Mouse (Mus musculus) inflammation-experienced regulatory T-cells, adult 6 months (primary cell): Measurements from ENCODE around the gene Tnrc18. TPM values are rescaled to one million over a fixed set of nuclear protein-coding genes. Genes with fewer than 3 reads are reported as not detected.

Experiments
- ATAC-seq: one replicate; pipeline ENCODE4 v1.8.0; 2017
- polyA plus RNA-seq, 3 experiments: library from polyadenylated mRNA; unstranded; fragments of 100-300 nt; shearing (Covaris generic); gene quantifications; one replicate each; pipeline ENCODE4 v1.2.1; 2017

The Tnrc18 gene
- polyA plus RNA-seq, 3 experiments from 2014 or later = 1.6 to 4.4 (median 2.9) TPM

DNA sequence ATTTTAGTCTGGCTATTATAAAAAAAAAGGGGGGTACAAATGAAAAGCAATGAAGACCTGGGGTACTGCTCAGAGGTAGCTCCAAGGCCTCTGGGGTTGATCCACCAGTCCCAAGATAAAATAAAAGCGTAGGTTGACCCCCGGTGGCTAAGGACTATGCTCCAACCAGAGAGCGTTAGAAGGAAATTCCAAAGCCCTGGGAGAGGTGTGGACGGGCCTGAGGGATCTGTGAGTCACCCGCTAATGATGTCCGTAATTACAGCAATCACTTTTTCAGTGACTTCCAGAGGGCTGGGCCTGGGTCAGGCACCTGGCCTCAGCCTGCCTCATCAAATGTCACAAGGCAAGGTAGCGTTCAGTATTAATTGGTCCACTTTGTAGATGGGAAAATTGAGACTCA lies 9.8 kb downstream of the Tnrc18 start:
- ATAC-seq = no peak

DNA sequence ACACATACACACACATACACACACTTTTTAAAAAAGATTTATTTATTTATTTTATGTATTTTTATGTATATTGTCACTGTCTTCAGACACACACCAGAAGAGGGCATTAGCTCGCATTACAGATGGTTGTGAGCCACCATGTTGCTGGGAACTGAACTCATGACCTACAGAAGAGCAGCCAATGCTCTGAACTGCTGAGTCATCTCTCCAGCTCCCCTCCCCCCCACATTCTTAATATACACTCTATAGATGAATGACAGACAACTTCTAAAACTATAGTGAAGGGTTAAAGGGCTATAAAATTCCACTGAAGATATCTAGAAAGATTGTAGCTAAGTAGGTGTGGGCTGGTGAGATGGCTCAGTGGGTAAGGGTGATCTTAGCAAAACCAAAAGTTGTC lies 13.7 kb downstream of the Tnrc18 start:
- no peak for ATAC-seq

DNA sequence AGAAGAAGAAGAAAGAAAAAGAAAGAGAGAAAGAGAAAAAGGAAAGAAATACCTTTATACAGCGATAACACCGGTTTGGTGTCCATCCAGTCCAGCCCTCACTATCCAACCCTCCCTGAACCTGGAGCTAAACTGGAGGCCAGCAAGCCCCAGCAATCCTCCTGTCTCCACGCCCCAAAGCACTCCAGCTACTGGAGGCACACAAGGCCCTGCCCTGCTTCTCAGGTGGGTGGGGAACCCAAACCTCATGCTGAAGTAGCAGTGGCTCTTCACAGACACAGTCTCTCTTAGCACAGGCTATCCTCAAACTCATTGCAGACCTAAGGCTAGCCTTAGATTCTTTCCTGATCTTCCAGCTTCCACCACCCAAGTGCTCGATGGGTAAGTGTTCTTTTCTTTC lies 14.6 kb downstream of the Tnrc18 start:
- no peak for ATAC-seq

DNA sequence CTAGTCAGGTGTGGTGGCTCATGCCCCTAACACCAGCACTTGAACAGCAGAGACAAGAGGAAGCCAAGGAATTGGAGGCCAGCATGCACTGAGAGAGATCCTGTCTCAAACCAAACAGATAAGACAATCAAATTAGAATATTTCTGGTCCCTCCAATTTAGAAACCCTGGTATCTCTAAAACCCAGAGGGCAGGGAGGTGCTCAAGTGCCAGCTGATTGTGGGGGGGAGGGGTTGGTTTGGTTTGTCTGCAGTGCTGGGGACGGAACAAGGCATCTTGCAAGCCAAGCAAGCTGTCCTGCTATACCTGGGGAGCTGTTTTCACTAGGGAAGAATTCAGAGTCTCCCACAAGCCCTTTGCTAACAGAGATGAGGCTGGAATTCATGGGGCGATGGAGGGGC lies 15.5 kb downstream of the Tnrc18 start:
- no peak for ATAC-seq

DNA sequence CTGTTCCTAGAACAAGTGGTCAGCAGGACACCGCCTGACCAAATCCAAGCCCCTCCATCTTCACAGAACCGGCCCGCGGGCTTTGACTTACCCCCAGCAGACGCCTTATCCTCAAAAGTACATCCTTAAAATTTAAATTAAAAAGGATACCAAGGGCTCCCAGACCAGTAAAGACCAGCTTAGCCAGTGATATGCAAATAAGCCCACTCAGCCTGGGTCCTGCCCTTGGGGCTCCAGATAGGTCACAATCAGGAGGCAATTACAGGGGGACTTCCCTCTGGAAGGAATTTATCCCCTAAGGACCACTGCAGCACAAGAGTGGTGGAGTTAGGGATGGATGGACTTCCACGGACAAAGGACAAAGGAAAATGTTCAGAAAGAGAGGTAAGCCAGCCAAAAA lies 16.8 kb downstream of the Tnrc18 start:
- no peak for ATAC-seq

DNA sequence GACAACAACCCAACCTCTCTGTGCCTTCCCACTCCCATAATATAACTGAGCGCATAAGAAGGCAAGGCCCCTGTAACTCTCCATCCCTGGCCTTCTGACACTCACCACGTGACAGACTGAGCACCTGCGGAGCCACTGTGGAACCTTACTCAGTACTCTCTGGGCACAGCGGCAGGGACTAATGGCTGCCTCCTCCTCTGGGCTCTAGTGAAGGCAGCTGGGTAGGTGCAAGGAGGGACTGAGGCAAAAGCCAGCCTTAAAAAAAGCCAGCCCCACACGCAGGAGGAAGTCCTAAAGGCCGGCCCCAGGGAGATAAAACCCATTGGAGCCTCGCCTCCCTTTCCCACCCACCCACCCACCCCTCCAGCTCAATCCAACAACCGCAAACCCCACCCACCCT lies 17.3 kb downstream of the Tnrc18 start:
- no peak for ATAC-seq

DNA sequence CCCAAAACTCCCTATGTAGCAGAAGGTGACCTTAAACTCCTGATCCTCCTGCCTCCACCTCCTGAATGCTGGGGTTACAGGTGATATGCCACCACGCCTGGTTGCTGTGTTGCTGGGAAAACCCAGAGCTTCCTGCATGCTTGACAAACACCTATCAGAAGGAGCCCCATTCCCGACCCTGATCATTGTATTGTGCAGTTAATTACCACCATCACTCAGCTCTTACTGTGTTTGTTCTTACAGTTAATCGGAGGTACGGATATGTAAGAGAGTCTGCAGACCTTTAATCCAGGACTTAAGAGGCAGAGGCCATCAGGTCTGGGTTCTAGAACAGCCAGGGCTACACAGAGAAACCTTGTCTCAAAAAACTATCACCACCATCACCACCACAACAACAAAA lies 18.2 kb downstream of the Tnrc18 start:
- ATAC-seq = no peak

DNA sequence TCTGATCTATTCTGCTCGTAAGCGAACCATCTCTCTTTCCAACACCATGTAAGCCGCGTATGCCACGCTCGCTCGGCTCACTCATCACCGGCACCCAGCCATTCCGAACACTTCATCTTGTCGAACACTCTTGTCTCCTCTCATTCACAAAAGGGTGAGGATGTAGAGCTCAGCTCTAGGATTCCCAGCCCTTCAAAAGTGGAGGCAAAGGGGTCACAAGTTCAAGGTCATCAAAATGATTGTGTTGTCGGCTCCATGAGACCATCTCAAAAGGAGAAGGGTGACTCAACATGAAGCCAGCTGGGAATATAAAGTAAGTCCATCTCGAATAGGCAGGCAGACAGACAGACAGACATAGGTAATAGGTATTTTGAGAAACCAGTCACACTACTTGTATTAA lies 19.3 kb downstream of the Tnrc18 start:
- ATAC-seq = no peak

DNA sequence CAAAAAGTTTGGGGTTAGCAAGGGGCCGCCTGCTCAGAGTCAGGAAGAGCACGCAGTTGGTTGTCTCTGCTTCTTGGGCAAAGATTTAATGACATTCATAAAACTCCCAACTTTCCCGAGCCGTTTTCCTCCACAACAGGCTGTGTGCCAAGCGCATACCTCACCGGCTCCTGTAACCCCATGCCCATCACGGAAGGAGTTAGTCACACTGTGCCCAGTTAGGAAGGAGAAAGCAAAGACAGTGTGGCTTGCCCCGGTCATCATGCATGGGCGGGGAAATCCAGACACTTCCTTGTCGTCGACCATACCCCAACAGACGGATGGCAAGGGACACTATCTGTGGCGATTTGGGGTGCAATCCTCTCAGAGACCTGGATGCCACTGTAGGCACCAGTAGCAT lies 19.8 kb downstream of the Tnrc18 start:
- ATAC-seq = no peak

DNA sequence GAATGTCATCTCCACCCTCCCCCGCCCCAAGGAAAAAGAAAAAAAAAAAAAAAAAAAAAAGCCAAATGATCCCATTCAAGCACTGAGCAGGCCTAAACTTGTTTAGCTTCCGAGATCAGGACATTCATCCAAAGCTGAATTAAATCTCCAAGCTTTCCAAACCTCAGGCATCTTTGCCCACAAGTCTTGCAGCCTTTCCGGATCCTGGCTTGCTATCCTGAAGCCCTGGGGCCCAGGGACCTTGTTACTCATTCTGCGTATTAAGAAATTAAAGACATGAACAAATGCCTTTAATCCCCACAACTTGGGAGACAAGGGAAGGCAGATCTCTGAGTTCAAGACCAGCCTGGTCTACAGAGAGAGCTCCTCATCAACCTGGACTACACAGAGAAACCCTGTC lies 20.5 kb downstream of the Tnrc18 start:
- no peak for ATAC-seq

DNA sequence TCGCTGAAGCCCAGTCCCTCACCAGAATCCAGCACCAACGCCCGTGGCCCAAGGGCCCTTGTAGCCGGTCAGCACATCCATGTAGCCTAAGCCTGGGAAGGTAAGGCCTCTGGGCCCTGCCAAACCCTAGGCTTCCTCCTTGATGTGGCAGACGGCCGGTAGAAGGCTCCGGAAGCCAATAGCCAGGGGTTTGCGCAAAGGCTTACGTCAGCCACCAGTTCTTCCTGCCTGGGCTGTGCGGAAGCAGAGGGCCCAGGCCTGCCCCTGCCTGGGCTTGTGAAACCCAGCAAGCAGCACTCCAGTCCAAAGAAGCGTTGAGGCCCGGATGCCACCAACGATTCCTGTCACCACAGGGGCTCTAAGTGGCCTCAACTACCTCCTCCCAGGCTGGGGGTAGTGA lies 22.9 kb downstream of the Tnrc18 start:
- peak; percentile 97 for ATAC-seq

DNA sequence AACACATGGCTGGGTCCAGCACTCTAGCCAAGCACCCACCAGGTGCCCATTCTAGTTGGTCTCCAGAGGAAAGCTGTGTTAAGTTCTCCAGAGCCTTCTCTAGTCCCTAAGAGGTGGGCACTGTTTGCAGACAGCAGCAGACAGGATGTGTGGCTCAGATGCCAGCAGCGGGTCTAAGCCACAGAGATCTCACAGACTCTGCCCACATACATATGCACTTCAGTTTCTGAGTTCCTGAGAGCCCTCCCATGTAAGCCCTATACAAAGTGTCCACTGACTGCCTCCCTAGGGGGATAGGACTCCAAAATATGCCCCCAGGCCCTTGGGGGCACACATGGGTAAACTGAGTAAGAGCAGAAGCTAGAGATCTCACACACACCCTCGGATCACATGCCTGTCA lies 23.3 kb downstream of the Tnrc18 start:
- ATAC-seq = peak; percentile 71

DNA sequence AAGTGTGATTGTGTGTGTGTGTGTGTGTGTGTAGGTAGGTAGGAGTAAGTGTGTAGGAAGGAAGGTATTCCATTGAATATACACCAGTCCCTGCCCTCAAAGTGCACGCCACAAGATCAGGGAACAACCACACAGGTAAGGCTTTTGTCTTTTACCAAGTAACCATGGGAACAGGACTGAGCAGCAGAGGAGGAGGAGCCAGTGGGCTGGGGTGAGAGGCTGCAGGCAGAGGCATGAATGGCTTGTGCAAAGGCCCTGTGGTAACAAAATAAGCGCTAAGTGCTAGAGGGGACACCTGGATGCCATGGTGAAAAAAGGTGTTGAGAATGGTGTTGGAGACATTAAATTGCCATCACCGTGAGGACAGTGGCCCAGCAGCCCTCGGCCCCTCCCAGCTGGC lies 24.9 kb downstream of the Tnrc18 start:
- ATAC-seq = no peak

DNA sequence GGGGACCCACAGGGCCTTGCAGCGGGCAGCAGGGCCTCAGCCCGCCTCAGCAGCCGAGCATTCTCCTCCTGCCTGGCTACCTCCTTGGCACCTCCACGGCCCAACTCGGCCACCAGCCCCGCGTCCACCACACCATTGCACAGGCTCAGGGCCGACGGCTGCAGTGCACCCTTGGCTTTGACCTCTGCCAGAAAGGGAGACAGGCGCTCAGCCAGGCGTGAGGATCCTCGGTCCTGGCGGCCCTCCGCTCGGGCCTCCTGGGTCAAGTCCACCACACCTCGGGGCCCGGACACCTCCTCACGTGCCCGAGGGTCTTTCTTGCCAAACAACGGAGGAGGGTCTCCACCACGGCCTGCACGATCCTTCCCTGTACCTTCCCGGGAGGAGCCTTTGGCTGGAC lies 29.2 kb downstream of the Tnrc18 start:
- ATAC-seq = no peak

DNA sequence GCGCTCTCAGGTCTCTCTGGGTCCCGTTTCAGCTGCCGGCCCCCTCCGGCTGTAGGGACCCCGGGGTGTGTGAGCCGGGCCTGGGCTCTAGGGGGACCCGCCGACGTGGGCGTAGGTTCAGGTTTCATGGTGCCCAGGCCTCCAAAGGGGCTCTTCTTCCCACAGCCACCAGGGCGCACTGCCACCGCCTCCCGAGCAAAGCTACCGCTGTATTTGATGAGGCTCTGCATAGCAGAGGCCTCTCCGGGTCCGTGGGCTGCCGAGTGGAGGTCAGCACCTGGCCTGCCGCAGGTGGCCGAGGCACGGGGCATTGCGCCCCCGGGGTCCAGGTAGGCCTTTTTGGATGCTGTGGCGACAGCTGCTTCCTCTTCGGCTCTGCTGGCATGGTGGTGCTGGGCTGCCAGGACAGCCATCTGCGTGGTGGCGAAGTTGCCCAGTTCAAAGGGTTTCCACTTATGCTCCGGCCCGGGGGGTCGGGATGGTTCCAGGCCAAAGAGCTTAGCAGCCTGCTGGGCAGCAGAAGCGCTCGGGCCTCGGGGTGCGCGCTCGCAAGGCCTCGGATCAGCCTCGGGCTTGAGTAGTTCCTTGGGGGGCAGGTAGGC lies 30.1 kb downstream of the Tnrc18 start:
- ATAC-seq = no peak

DNA sequence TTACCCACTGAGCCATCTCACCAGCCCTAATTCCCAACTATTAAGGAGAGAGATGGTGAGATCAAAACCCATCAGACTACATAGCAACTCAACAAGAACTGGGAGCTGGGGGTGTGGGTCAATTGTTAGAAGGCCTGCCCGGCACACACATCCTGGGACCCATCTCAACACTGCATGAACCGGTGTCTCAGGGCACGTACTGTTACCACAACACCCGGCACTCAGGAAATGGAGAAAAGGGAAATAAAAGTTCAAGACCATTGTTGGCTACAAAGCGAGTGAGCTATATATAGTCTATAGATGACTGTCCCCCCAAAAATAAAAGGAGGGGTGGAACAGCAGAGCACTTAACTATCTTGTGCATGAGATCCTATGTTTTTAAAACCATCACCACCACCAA lies 30.8 kb downstream of the Tnrc18 start:
- no peak for ATAC-seq

DNA sequence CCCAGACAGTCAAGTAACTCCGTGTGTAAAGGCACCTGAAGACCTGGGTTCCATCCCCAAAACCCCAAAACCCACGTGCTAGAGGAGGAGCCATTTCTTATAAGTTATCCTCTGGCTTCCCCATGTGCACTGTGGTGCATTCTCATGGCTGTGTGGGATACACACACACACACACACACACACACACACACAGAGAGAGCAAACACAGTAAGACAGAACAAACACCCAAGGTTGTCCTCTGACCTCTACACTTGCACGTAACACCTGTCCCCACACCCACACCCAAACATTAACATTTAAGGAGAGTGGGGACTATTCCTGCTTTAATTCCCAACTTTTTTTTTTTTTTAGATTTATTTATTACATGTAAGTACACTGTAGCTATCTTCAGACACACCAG lies 31.2 kb downstream of the Tnrc18 start:
- ATAC-seq = no peak

DNA sequence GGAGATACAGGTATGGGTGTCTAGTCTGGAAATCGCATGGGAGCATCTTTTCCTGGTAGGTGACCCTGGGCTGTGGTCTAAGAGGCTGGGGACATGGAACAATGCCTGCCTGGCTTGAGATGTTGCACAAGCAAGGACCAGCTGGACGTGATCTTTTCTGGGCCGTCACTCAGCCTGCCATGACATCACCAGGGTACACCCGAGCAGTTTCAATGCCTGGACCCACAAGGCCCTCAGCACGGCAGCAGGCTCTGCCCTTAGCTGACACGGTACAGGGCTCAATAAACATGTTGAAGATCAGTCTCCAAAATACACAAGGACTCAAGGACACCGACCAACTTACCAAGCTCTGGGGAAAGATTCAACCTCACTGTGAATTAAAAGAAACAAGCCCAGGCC lies 34.3 kb downstream of the Tnrc18 start:
- no peak for ATAC-seq

DNA sequence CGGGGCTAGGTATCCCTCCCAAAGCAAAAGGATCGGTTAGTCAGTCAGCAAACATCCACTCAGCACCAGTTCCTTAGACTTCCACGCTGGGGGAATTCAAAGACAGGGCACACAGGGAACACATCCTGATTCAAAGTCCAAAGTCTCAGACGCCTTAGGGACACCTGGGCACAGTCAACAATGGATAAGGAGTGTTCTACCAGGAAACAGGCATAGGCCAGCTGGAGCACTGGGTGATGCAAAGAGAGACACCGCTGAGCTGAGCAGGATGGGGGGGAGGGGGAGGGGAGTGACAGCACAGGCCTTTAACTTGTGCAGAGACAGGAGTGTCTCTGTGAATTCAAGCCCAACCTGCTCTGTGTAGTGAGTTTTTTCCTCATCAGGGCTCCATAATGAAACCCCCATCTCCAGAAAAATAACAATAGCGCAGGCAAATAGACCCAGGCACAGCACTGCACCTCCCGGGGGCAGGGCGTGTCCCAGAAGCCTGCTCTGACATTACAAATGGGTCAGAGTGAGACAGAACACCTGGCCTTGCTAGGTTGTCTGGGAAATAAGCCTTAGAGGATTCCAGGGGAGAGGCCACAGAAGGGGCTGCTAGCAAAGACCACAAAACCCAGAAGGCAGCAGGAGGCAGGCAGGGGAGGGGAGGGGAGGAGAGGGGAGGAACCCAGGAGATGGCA lies 34.9 kb downstream of the Tnrc18 start:
- ATAC-seq = no peak

DNA sequence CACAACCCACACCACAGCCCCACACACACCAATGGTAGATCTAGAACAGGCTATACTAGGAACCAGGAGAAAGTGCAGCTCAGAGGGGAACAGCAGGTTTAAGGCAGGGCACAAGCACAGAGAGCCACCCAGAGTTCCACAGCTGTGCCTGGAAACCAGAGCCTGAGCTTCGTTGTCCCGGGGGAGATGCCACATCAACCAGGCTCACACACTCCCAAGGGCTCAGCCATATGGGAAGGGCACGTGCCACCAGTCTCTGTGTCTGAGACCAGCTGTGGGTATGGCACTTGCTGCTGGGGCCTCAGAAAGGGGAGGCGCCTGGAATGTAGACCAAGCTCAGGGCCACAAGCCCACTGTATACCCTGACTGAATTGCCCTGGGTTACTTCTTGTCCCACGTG lies 36.9 kb downstream of the Tnrc18 start:
- ATAC-seq = no peak

DNA sequence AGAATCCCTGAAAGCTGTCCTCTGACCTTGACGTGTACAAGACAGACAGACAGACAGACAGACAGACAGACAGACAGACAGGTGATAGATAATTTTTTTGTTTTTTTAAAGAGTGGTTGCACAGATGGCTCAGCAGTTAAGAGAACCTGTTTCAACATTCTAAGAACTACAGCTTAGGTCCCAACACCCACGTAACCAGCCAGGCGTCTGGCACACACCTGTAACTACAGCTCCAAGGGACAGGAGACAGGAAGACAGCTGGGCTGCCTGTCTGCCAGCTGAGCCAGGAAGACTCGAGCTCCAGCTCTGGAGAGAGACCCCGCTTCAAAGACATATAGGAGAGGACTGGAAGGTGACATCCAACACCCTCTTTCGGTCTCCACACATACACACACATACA lies 38.6 kb downstream of the Tnrc18 start:
- no peak for ATAC-seq

DNA sequence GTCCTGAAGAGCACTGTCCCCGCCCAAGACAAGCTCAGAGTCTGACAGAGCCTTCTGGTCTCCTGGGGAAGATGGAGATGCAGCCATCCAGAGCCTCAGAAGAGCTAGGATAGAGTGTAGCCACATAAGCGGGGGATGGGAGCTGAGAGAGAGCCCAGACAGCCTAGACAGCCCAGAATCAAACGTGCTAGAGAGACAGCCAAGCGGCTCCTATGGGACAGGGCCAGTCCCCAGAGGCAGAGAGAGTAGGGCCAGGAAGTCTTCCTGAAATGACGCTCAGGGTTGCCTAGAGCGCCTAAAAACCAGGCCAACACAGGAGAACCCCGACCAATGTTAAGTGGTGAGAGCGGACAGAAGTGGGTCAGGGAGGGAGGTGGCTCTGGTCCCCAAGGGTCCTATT lies 39.3 kb downstream of the Tnrc18 start:
- ATAC-seq = no peak

DNA sequence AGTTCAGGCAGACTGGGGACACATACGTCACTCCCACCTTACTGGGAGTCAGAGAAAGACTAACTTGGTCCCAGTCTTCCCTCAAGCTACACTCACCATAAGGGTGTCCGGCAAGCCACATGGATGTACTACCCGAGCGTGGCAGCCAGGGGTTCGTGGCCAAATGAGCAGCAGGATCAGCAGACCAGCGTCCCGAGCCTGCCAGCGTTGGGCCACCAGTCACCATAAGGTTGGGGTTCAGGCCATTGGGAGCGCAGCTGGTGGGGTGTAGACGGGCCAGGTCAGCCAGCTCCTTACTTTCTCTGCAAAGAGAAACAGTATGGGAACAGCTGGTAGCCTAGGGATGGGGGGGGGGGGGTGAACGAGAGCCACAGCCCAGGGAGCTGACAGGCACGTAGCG lies 41.4 kb downstream of the Tnrc18 start:
- ATAC-seq = no peak

DNA sequence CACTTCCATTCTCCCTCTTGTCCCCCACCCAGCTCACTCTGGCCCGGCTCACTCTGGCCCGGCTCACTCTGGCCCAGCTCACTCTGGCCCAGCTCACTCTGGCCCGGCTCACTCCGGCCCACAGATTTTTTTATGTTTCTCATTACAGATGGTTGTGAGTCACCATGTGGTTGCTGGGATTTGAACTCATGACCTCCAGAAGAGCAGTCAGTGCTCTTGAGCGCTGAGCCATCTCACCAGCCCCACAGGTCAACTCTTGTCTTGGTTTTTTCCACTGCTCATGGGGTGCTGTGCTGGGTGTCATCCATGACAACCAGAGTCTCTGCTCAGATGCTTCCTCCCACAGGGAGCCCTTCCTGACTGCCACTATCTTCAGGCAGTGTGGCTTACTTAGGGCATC lies 42.7 kb downstream of the Tnrc18 start:
- ATAC-seq = no peak

DNA sequence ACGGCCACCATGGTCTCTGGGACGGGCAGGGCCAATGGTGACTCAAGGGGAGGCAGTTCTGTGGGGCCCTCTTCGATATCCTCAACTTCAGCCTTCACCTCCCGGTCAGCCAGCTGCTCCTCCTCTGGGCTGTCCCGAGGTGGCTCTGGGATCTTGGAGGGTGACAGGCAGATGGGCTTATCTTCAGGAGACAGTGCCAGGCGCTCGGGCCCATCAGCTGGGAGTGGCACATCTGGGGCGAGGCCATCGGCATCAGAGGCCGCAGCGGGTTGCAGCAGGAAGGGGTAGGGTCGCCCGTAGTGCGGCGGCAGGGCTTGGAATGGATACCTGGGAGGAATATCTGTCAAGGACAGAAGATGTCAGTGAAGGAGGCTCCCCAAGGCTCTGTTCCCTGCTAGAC lies 45.5 kb downstream of the Tnrc18 start:
- ATAC-seq = no peak
